Mouse (Mus musculus): Measurements from ENCODE around the gene Sh3d19.

GRCm38 (mm10) chr3:86085001-86085400, 114.1 kb downstream of the Sh3d19 start:
- no peak for TF ChIP-seq CTCF (IDR thresholded peaks at IDR 0.05; ENCODE audit: low read depth)
- TF ChIP-seq EP300 (optimal IDR thresholded peaks at IDR 0.05), result no peak
